Mouse (Mus musculus): ENCODE data around the gene Telo2.

GRCm38 (mm10) chr17:25076906-25077305, 38.9 kb downstream of the Telo2 start:
- no peak for TF ChIP-seq CTCF (IDR thresholded peaks at IDR 0.05; ENCODE audit: extremely low read depth, insufficient read length, insufficient replicate concordance, low read depth, low read length)
- TF ChIP-seq POLR2A (IDR thresholded peaks at IDR 0.05; ENCODE audit: low read depth, low read length) = no peak

All from small intestine, adult 2 months (tissue).